Mouse (Mus musculus) olfactory bulb, adult 2 months (tissue): Measurements from ENCODE around the gene Tmem256. TPM values are rescaled to one million over a fixed set of nuclear protein-coding genes. Genes with fewer than 3 reads are reported as not detected.
A peak's percentile ranks its signal among the peaks of the same experiment; 100 is the strongest.

Experiments
- H3K27ac ChIP-seq: fragments of 200-500 bp; 2 replicates; pipeline ENCODE4 v1.5.1; 2012; ENCODE audit warnings: low read depth, low read length; ENCODE audit not compliant: insufficient read depth
- H3K4me1 ChIP-seq: fragments of 200-500 bp; 2 replicates; pipeline ENCODE4 v1.6.1; 2012; ENCODE audit warnings: low read length; ENCODE audit not compliant: control insufficient read depth, insufficient read depth
- H3K4me3 ChIP-seq: fragments of 200-500 bp; 2 replicates; pipeline ENCODE4 v1.5.1; 2012; ENCODE audit warnings: mild to moderate bottlenecking, low read depth, low read length, moderate library complexity; ENCODE audit not compliant: insufficient read depth
- CTCF ChIP-seq: fragments of 200-500 bp; IDR thresholded peaks from 2 replicates; pipeline ENCODE4 v1.5.1; 2012; ENCODE audit warnings: low read depth, mild to moderate bottlenecking, low read length, moderate library complexity; ENCODE audit not compliant: insufficient read depth
- POLR2A ChIP-seq: fragments of 200-500 bp; IDR thresholded peaks from 2 replicates; pipeline ENCODE4 v1.6.1; 2012; ENCODE audit warnings: mild to moderate bottlenecking, low read depth, low read length, moderate library complexity; ENCODE audit not compliant: insufficient read depth
- WGBS: fragments of 180-500 bp; shearing (Covaris S2); methylation state at CpG from one replicate; pipeline ENCODE4 v1.1.7; 2018; 5-methylcytosine and 5-hydroxymethylcytosine counted together
- polyA plus RNA-seq: library from polyadenylated mRNA; stranded (reverse); fragments of >200 nt; gene quantifications from 2 replicates; pipeline ENCODE4 v1.2.4, GENCODE M21; 2012; ENCODE audit warnings: low replicate concordance; ENCODE audit not compliant: missing spikeins, insufficient read depth, insufficient read length

Gene Tmem256
- polyA plus RNA-seq, 1 experiment, result not detected

DNA sequence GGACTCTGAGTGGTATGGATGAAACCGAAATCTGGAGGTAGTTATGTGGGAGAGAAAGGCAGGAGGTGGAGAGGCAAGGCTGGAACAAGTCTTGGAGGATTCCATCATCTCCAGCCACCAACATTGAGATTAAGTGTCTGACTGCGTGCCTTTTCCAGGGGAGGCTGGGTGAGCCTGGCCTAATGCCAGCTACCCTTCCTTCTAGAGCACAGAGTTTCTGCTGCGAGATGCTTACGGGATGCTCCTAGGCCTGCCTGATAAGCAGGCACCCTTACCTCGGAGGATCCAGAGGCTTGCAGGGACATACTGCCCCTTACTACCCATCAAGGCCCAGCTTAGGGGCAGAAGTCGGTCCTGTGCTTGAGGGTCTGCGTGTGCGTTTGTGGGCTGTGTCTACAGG, 4.8 kb upstream of the Tmem256 start:
- WGBS, result 61% methylated on average over 8 of the region's 8 CpGs
- no peak for TF ChIP-seq CTCF
- TF ChIP-seq POLR2A, result no peak
- Histone ChIP-seq H3K27ac (no peak overlapping the region), H3K4me3 (peak overlapping the region; percentile 29), H3K4me1 (peaks cover 27% of the 10 kb centered on the region)

GRCm38 (mm10) chr11:69834001-69834549, 4.2 kb upstream of the Tmem256 start:
- peak overlapping the region; percentile 29 for H3K4me3 ChIP-seq
- no peak for TF ChIP-seq CTCF
- TF ChIP-seq POLR2A, result no peak
- 10% methylated on average over 45 of the region's 48 CpGs for WGBS
- H3K27ac ChIP-seq, result no peak overlapping the region
- H3K4me1 ChIP-seq, result peaks cover 31% of the 10 kb centered on the region

DNA sequence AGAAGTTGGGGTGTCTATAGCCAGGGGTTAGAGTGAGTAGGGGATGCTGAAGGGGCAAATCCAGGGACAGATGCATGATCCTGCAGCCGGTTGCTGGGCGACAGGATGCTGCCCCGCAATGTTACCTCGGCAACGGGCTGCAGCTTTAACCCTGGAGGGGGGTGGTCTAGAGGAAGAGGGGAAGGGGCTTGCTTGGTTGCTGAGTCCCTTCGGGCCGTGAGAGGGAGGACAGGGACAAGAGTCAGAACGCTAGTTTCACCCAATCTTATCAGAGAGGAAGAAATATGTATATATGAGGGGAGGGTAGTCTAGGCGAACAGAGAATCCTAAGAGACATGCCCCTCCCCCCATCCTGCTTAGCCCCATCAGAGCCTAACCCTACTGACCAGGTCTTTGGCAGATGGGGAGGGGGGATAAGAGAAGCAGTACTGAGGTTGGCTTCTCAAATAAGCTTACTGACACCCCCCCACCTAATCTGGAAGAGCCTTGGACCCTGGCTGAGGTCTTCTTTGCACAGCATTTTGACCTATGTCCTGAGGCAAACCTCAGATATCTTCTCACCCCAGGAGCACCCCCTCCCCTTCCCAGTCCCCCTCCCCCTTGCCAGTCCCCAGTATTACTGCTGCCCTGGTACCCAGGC, 2.9 kb upstream of the Tmem256 start:
- H3K27ac ChIP-seq, result no peak overlapping the region; the same call in 1 of the 2 replicates
- 8% methylated on average over 9 of the region's 9 CpGs for whole genome bisulfite sequencing
- H3K4me1 ChIP-seq, result peaks cover 28% of the 10 kb centered on the region
- peak overlapping the region; percentile 89 for H3K4me3 ChIP-seq
- TF ChIP-seq CTCF, result no peak
- no peak for TF ChIP-seq POLR2A

GRCm38 (mm10) chr11:69835966-69836335, 2.4 kb upstream of the Tmem256 start:
- Histone ChIP-seq H3K4me1 (peaks cover 28% of the 10 kb centered on the region), H3K4me3 (peak overlapping the region; percentile 89), H3K27ac (no peak overlapping the region)
- 0% methylated on average over 4 of the region's 4 CpGs for WGBS
- TF ChIP-seq POLR2A (no peak), CTCF (no peak)

- Histone ChIP-seq H3K4me3 (peak overlapping the region; percentile 89), H3K4me1 (peaks cover 28% of the 10 kb centered on the region), H3K27ac (peak overlapping the region; percentile 80)
- TF ChIP-seq POLR2A (no peak), CTCF (no peak)
- WGBS, result under 1% methylated on average over 52 of the region's 52 CpGs
Observed at GRCm38 (mm10) chr11:69836703-69837576, 1.4 kb upstream of the Tmem256 start.

DNA sequence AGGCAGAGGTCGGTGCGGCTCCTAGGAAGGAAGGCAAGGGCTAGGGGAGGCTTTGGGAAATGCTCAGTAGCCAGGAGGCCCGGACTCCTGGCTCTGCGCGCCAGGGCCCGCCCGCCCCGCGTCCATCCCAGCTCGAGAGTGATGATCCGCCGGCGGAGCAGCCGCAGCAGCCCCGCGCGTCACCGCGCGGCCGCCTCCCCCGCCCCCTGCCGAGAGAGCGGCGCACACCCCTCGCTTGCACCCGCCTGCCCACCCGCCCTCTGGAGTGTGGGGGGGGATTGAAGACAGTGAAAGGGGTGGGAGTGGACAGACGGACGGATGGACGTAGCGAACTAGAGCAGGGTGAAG, 736 bp upstream of the Tmem256 start, which contains the start of gene Nlgn2:
Nlgn2 (minus strand) TSS at position 181 of the 348 bp plus-strand sequence.
- Histone ChIP-seq H3K4me3 (peak within 1 kb of the TSS; percentile 89), H3K27ac (peak within 1 kb of the TSS; percentile 84), H3K4me1 (peaks cover 28% of the 10 kb centered on the region)
- under 1% methylated on average over 31 of the region's 32 CpGs for WGBS
- no peak for TF ChIP-seq CTCF
- peak; percentile 74 for TF ChIP-seq POLR2A

- TF ChIP-seq POLR2A (no peak), CTCF (no peak)
- Histone ChIP-seq H3K4me3 (peak overlapping the region; percentile 78), H3K4me1 (peaks cover 25% of the 10 kb centered on the region), H3K27ac (peak overlapping the region; percentile 84)
- WGBS, result 0% methylated on average over 7 of the region's 7 CpGs
Observed at GRCm38 (mm10) chr11:69838714-69839104, 395 bp downstream of the Tmem256 start.

GRCm38 (mm10) chr11:69846198-69846680, 7.9 kb downstream of the Tmem256 start, which contains the start of gene Plscr3:
Plscr3 (plus strand) TSS chr11:69846376.
- Histone ChIP-seq H3K4me3 (peak within 1 kb of the TSS; percentile 71), H3K27ac (peak within 1 kb of the TSS; percentile 66), H3K4me1 (peaks cover 14% of the 10 kb centered on the region)
- peak; percentile 67 for TF ChIP-seq POLR2A
- no peak for TF ChIP-seq CTCF
- 1% methylated on average over 37 of the region's 38 CpGs for WGBS
